39 mouse cellular contexts compared by ENCODE assay signal in genomic region chr4:144803633-144804032, GRCm38 (mm10). TPM values are rescaled to one million over a fixed set of nuclear protein-coding genes. Genes with fewer than 3 reads are reported as not detected.
"Had no signal": no experiment of that assay in that cellular context is flagged by ENCODE, and none has a peak within 500 bp of the region (broad histone marks: within the 10 kb centered on the region; RNA-seq: fewer than 3 reads in every experiment).

No protein-coding gene starts in this region.

- ATAC-seq: hindbrain, postnatal 0 days; liver, embryonic 12.5 days had no signal

- H3K9me3 ChIP-seq: heart, embryonic 13.5 days; heart, embryonic 15.5 days; hindbrain, embryonic 13.5 days; hindbrain, embryonic 15.5 days; limb, embryonic 13.5 days; limb, embryonic 15.5 days; liver, embryonic 12.5 days had no signal

- H3K27me3 ChIP-seq: heart, embryonic 13.5 days; heart, embryonic 15.5 days; hindbrain, embryonic 13.5 days; hindbrain, embryonic 15.5 days; limb, embryonic 13.5 days; limb, embryonic 15.5 days; liver, embryonic 12.5 days had no signal

- H3K27ac ChIP-seq: gastrocnemius, adult 2 months; heart, embryonic 13.5 days; heart, embryonic 15.5 days; hindbrain, embryonic 13.5 days; hindbrain, embryonic 15.5 days; hindbrain, postnatal 0 days; limb, embryonic 13.5 days; limb, embryonic 15.5 days; liver, embryonic 12.5 days; liver, embryonic 14.5 days had no signal

- H3K4me3 ChIP-seq: gastrocnemius, adult 2 months; heart, embryonic 13.5 days; heart, embryonic 15.5 days; hindbrain, embryonic 13.5 days; hindbrain, embryonic 15.5 days; limb, embryonic 13.5 days; limb, embryonic 15.5 days; liver, embryonic 12.5 days had no signal

- H3K4me2 ChIP-seq: heart, embryonic 11.5 days; heart, embryonic 13.5 days; heart, embryonic 15.5 days; hindbrain, embryonic 13.5 days; hindbrain, embryonic 15.5 days; limb, embryonic 13.5 days; limb, embryonic 15.5 days; liver, embryonic 12.5 days had no signal

- H3K36me3 ChIP-seq: heart, embryonic 13.5 days; heart, embryonic 15.5 days; hindbrain, embryonic 13.5 days; hindbrain, embryonic 15.5 days; limb, embryonic 13.5 days; limb, embryonic 15.5 days; liver, embryonic 12.5 days had no signal

- H3K4me1 ChIP-seq: heart, embryonic 13.5 days; heart, embryonic 15.5 days; hindbrain, embryonic 13.5 days; hindbrain, embryonic 15.5 days; limb, embryonic 13.5 days; limb, embryonic 15.5 days; liver, embryonic 12.5 days had no signal

- H3K9ac ChIP-seq: heart, embryonic 13.5 days; heart, embryonic 15.5 days; hindbrain, embryonic 13.5 days; hindbrain, embryonic 15.5 days; limb, embryonic 13.5 days; limb, embryonic 15.5 days; liver, embryonic 12.5 days; liver, embryonic 14.5 days had no signal

- DNase-seq: gastrocnemius, adult 2 months; gastrocnemius, postnatal 10 days; gastrocnemius, postnatal 25 days; heart, adult 18-20 months; heart, postnatal 14 days; heart, postnatal 36 days; kidney, adult 18-20 months; kidney, adult 8-10 months; kidney, postnatal 10 days; kidney, postnatal 25 days; kidney, postnatal 4 days; layer of hippocampus, adult 9-11 months; left cerebral cortex, postnatal 4 days had no signal

RNA-seq across cellular contexts. Expression of gene Gm438, which starts 17.2 kb away (rescaled TPM):
- total RNA-seq: gastrocnemius, adult 2 months; gastrocnemius, postnatal 10 days; gastrocnemius, postnatal 25 days; heart, adult 18-20 months; heart, adult 8-10 months; heart, postnatal 14 days; heart, postnatal 36 days; hematopoietic stem cell, adult 5-6 weeks; hindbrain, postnatal 0 days; layer of hippocampus, adult 18-20 months; layer of hippocampus, postnatal 25 days; left cerebral cortex, adult 8-10 months; left cerebral cortex, postnatal 10 days; left cerebral cortex, postnatal 25 days; left cerebral cortex, postnatal 4 days; liver, adult 2 months had no signal
- polyA plus RNA-seq: gonadal fat pad, adult 2 months; heart, embryonic 11.5 days; heart, embryonic 13.5 days; heart, embryonic 15.5 days; heart, postnatal 0 days; hindbrain, embryonic 11.5 days; hindbrain, embryonic 13.5 days; hindbrain, embryonic 15.5 days; hindbrain, postnatal 0 days; intestine, embryonic 14.5 days; kidney, embryonic 14.5 days; kidney, embryonic 16.5 days; limb, embryonic 11.5 days; limb, embryonic 13.5 days; liver, adult 2 months; liver, embryonic 12.5 days; liver, embryonic 14.5 days; liver, embryonic 16.5 days had no signal
